Comparison of ENCODE assay signal across 8 mouse cellular contexts in the genomic region with DNA sequence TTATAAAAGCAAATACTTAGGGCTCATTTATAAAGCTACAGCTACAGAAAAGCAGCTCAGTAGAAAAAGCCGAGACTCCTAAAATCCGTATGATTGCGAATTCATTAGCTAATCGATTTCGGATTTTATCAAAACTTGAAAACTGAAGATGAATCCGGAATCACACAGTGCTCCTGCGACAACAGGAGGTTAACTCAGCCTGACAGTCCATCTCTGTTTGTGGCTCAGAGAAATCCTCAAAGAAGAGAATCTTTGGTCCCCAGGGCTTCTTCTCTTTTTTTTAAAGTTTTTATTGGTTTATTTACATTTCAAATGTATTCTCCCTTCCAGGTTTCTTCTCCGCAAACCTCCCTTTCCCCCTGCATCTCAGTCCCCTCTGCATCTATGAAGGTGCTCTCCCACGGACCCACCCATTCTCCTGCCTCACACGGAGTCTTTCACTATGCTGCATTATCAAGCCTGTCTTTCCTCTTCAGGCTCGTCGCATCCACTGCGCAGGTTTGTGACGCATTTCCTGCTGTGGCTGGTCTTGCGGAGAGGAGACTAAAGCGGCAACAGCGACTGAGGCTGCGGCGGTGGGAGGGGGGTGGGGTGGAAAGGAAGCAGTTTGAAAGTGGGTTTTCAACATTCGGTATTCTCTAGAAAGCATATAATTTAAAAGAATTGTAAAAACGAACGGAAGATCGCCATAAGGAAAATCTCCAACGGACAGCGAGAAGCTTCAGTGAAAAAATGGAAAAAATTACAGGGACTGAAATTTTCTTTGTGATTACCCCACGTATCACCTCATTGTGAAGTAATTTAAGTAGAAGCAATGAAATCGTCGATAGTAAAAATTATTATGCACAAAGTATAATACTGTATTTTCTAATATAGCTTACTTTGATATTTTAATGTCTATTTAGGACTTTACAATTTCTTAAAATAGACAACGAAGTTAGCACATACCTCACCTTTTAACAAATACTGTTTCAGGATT.
DNase-seq lines count a peak whose midpoint lies in the region; ATAC-seq and TF ChIP-seq lines count a peak whose summit lies in the region.
"Not testable (repeated sequence)": the region's sequence is repeated elsewhere in the genome, so short reads cannot be mapped to it uniquely, and the experiment has no call there.

No protein-coding gene starts in this region.

- not testable (repeated sequence) for TF ChIP-seq POLR2A in ES-Bruce4 (IDR thresholded peaks at IDR 0.05; ENCODE audit: insufficient read depth, low read length)
- TF ChIP-seq POLR2A in cerebellum, adult 2 months (IDR thresholded peaks at IDR 0.05; ENCODE audit: borderline replicate concordance, insufficient read depth, low read length) = peak; percentile 67; the same call in 1 of the 2 replicates

- not testable (repeated sequence) for TF ChIP-seq EP300 in ES-Bruce4 (IDR thresholded peaks at IDR 0.05; ENCODE audit: insufficient read depth, low read depth, low read length)

- H3K9me3 ChIP-seq in ES-Bruce4 (replicated peaks; ENCODE audit: control insufficient read depth, insufficient read depth, low read length, poor library complexity, severe bottlenecking); forebrain, embryonic 12.5 days; heart, embryonic 16.5 days (replicated peaks; ENCODE audit: control insufficient read depth, low read length); kidney, postnatal 0 days (replicated peaks; ENCODE audit: low read length); limb, embryonic 12.5 days; midbrain, embryonic 10.5 days (replicated peaks): not testable (repeated sequence)

- WGBS in cerebellum, adult 2 months = 33% methylated on average over 29 of the region's 29 CpGs
- WGBS in forebrain, embryonic 12.5 days = 29% methylated on average over 29 of the region's 29 CpGs
- 25% methylated on average over 29 of the region's 29 CpGs for WGBS in heart, embryonic 16.5 days
- WGBS in kidney, postnatal 0 days = 29% methylated on average over 29 of the region's 29 CpGs
- WGBS in limb, embryonic 12.5 days = 33% methylated on average over 29 of the region's 29 CpGs
- WGBS in midbrain, embryonic 10.5 days = 27% methylated on average over 29 of the region's 29 CpGs

- H3K27me3 ChIP-seq in ES-Bruce4 (ENCODE audit: control insufficient read depth, insufficient read depth, low read length, poor library complexity, severe bottlenecking); cerebellum, adult 2 months (ENCODE audit: control insufficient read depth, insufficient read depth, low read length); forebrain, embryonic 12.5 days; heart, embryonic 16.5 days (ENCODE audit: control insufficient read depth, insufficient read depth, low read length); kidney, postnatal 0 days (ENCODE audit: insufficient read depth, low read length); limb, embryonic 12.5 days; midbrain, embryonic 10.5 days (ENCODE audit: low read depth, poor library complexity, severe bottlenecking): not testable (repeated sequence)

- peak overlapping the region; percentile 40 for H3K4me3 ChIP-seq in ES-Bruce4 (ENCODE audit: low read depth, low read length)
- peak overlapping the region; percentile 60 for H3K4me3 ChIP-seq in cerebellum, adult 2 months (replicated peaks; ENCODE audit: insufficient read depth, low read depth, low read length)
- peak overlapping the region; percentile 34 for H3K4me3 ChIP-seq in forebrain, embryonic 12.5 days (replicated peaks)
- H3K4me3 ChIP-seq in heart, embryonic 16.5 days (ENCODE audit: low read length) = peak overlapping the region; percentile 43
- H3K4me3 ChIP-seq in kidney, postnatal 0 days (replicated peaks; ENCODE audit: low read depth, low read length) = peak overlapping the region; percentile 24
- peak overlapping the region; percentile 30 for H3K4me3 ChIP-seq in limb, embryonic 12.5 days (replicated peaks)
- peak overlapping the region; percentile 49 for H3K4me3 ChIP-seq in midbrain, embryonic 10.5 days

- not testable (repeated sequence) for H3K36me3 ChIP-seq in ES-Bruce4 (ENCODE audit: control insufficient read depth, insufficient read depth, low read length, poor library complexity, severe bottlenecking); forebrain, embryonic 12.5 days (replicated peaks); heart, embryonic 16.5 days (ENCODE audit: control insufficient read depth, insufficient read depth); kidney, postnatal 0 days (ENCODE audit: insufficient read depth, low read length); limb, embryonic 12.5 days; midbrain, embryonic 10.5 days

- peak; percentile 58 to 75 for DNase-seq in cerebellum, adult 2 months
- DNase-seq in kidney, postnatal 0 days (ENCODE audit: low spot score) = peak; percentile 29
- DNase-seq in midbrain, embryonic 10.5 days (ENCODE audit: low spot score) = peak; percentile 76
- DNase-seq in right cerebral cortex, postnatal 14 days = peak; percentile 57

- H3K27ac ChIP-seq in ES-Bruce4 (ENCODE audit: insufficient read depth, low read length); cerebellum, adult 2 months (ENCODE audit: insufficient read depth, low read length); heart, embryonic 16.5 days (ENCODE audit: low read length); kidney, postnatal 0 days; limb, embryonic 12.5 days: not testable (repeated sequence)
- H3K27ac ChIP-seq in forebrain, embryonic 12.5 days = peak overlapping the region; percentile 54; the same call in 1 of the 2 replicates
- peak overlapping the region; percentile 64; the same call in 1 of the 2 replicates for H3K27ac ChIP-seq in midbrain, embryonic 10.5 days (replicated peaks)

- not testable (repeated sequence) for TF ChIP-seq CTCF in ES-Bruce4 (IDR thresholded peaks at IDR 0.05; ENCODE audit: low read depth, low read length); cerebellum, adult 2 months (IDR thresholded peaks at IDR 0.05; ENCODE audit: borderline replicate concordance, insufficient read depth, low read depth, low read length); kidney, postnatal 0 days (IDR thresholded peaks at IDR 0.05; ENCODE audit: low read depth)

- peak; percentile 98 for ATAC-seq in forebrain, embryonic 12.5 days (ENCODE audit: low FRiP score)
- ATAC-seq in heart, embryonic 16.5 days (replicated peaks; ENCODE audit: extremely low read depth, insufficient read depth, low FRiP score) = 0 out of 2 replicates have a peak, but pooled peaks have one; percentile 55
- ATAC-seq in kidney, postnatal 0 days (replicated peaks; ENCODE audit: low FRiP score, low read depth) = peak; percentile 77; the same call in 1 of the 2 replicates
- ATAC-seq in limb, embryonic 12.5 days (ENCODE audit: insufficient number of reproducible peaks, insufficient read depth, low FRiP score, low TSS enrichment, low read depth) = peak; percentile 52; the same call in 1 of the 2 replicates

- not testable (repeated sequence) for H3K4me1 ChIP-seq in ES-Bruce4 (ENCODE audit: control insufficient read depth, insufficient read depth, low read length); cerebellum, adult 2 months (ENCODE audit: control insufficient read depth, insufficient read depth, low read length); forebrain, embryonic 12.5 days; heart, embryonic 16.5 days (ENCODE audit: control insufficient read depth, insufficient read depth, low read length); kidney, postnatal 0 days (replicated peaks; ENCODE audit: insufficient read depth, low read length); limb, embryonic 12.5 days (replicated peaks); midbrain, embryonic 10.5 days

- peak overlapping the region; percentile 45 for H3K4me2 ChIP-seq in forebrain, embryonic 12.5 days
- H3K4me2 ChIP-seq in heart, embryonic 16.5 days (ENCODE audit: low read depth, low read length) = peak overlapping the region; percentile 65
- peak overlapping the region; percentile 47 for H3K4me2 ChIP-seq in kidney, postnatal 0 days (ENCODE audit: low read length)
- H3K4me2 ChIP-seq in limb, embryonic 12.5 days = peak overlapping the region; percentile 52

- not testable (repeated sequence) for H3K9ac ChIP-seq in ES-Bruce4 (ENCODE audit: low read depth, poor library complexity, severe bottlenecking); kidney, postnatal 0 days (ENCODE audit: low read depth, low read length); limb, embryonic 12.5 days (replicated peaks)
- 0 out of 2 replicates have a peak overlapping the region, but pooled peaks have one; percentile 33 for H3K9ac ChIP-seq in forebrain, embryonic 12.5 days
- H3K9ac ChIP-seq in heart, embryonic 16.5 days (ENCODE audit: low read length) = peak overlapping the region; percentile 41; the same call in 1 of the 2 replicates
